Mouse (Mus musculus) midbrain, embryonic 11.5 days (tissue): Measurements from ENCODE around the gene Olfr1368. TPM values are rescaled to one million over a fixed set of nuclear protein-coding genes. Genes with fewer than 3 reads are reported as not detected.
"Not testable (repeated sequence)": the region's sequence is repeated elsewhere in the genome, so short reads cannot be mapped to it uniquely, and the experiment has no call there.

ENCODE experiments used
- ATAC-seq: fragments of 200-750 bp; cut with Nextera tagmentation; 2 replicates; pipeline ENCODE4 v1.8.0; 2017; ENCODE audit warnings: moderate TSS enrichment, moderate library complexity; ENCODE audit not compliant: low FRiP score
- DNase-seq: peaks from one replicate; pipeline ENCODE4 v3.0.0; 2015; ENCODE audit warnings: low spot score; ENCODE audit errors: missing footprints
- H3K27ac ChIP-seq: fragments of 300-500 bp; sonication (generic); 2 replicates; pipeline ENCODE4 v1.5.1; 2014; ENCODE audit warnings: low read depth, low read length
- H3K27me3 ChIP-seq: fragments of 300-500 bp; sonication (generic); 2 replicates; pipeline ENCODE4 v1.6.1; 2014; ENCODE audit warnings: mild to moderate bottlenecking, low read length, moderate library complexity, mixed read lengths; ENCODE audit not compliant: control insufficient read depth, insufficient read depth
- H3K36me3 ChIP-seq: fragments of 300-500 bp; sonication (generic); 2 replicates; pipeline ENCODE4 v1.6.1; 2014; ENCODE audit warnings: mild to moderate bottlenecking, low read length, moderate library complexity, mixed read lengths; ENCODE audit not compliant: control insufficient read depth, insufficient read depth
- H3K4me1 ChIP-seq: fragments of 300-500 bp; sonication (generic); 2 replicates; pipeline ENCODE4 v1.6.1; 2014; ENCODE audit warnings: low read length; ENCODE audit not compliant: control insufficient read depth, insufficient read depth
- H3K4me2 ChIP-seq: fragments of 300-500 bp; sonication (generic); 2 replicates; pipeline ENCODE4 v1.6.1; 2014; ENCODE audit warnings: mild to moderate bottlenecking, moderate library complexity
- H3K4me3 ChIP-seq: fragments of 300-500 bp; sonication (generic); 2 replicates; pipeline ENCODE4 v1.5.1; 2014; ENCODE audit warnings: low read depth, low read length
- H3K9ac ChIP-seq: fragments of 300-500 bp; sonication (generic); 2 replicates; pipeline ENCODE4 v1.6.1; 2014; ENCODE audit warnings: low read length
- H3K9me3 ChIP-seq: fragments of 300-500 bp; sonication (generic); 2 replicates; pipeline ENCODE4 v1.6.1; 2016; ENCODE audit warnings: low read length; ENCODE audit not compliant: control insufficient read depth
- WGBS: fragments of 180-500 bp; shearing (Covaris S2); extraction: QIAGEN DNeasy Blood & Tissue Kit; methylation state at CpG from one replicate; pipeline ENCODE4 v1.1.7; 2014; 5-methylcytosine and 5-hydroxymethylcytosine counted together
- polyA plus RNA-seq: library from polyadenylated mRNA; unstranded; fragments of >200 nt; fragmentation: Nextera tagmentation; extraction: Ambion mirVana; gene quantifications from 2 replicates; pipeline ENCODE4 v1.2.1, GENCODE M21; 2014

Gene Olfr1368
- polyA plus RNA-seq, 1 experiment from 2014 or later, result not detected

GRCm38 (mm10) chr13:21111183-21111582 lies 34.5 kb downstream of the Olfr1368 start, which contains the start of gene Olfr1369-ps1:
Gene Olfr1369-ps1 (plus strand): TSS chr13:21111483.
- WGBS, result 79% methylated on average over 3 of the region's 3 CpGs
- H3K9me3 ChIP-seq, DNase-seq: not testable (repeated sequence)

GRCm38 (mm10) chr13:21110441-21110840 lies 35.2 kb downstream of the Olfr1368 start:
- H3K27me3 ChIP-seq, result no peaks in the 10 kb centered on the region
- H3K36me3 ChIP-seq, result no peaks in the 10 kb centered on the region
- H3K9ac ChIP-seq, result no peak overlapping the region
- H3K4me3 ChIP-seq, result no peak overlapping the region
- H3K27ac ChIP-seq, result no peak overlapping the region
- 89% methylated on average over 6 of the region's 6 CpGs for WGBS
- H3K9me3 ChIP-seq, result no peaks in the 10 kb centered on the region
- no peak overlapping the region for H3K4me2 ChIP-seq
- no peak for DNase-seq
- no peak for ATAC-seq
- H3K4me1 ChIP-seq, result no peaks in the 10 kb centered on the region

More at GRCm38 (mm10) chr13:21111183-21111582, 34.5 kb downstream of the Olfr1368 start, which contains the start of gene Olfr1369-ps1:
- H3K27me3 ChIP-seq, H3K9ac ChIP-seq, ATAC-seq, H3K27ac ChIP-seq, H3K4me1 ChIP-seq, H3K4me3 ChIP-seq, H3K36me3 ChIP-seq, H3K4me2 ChIP-seq: not testable (repeated sequence)

GRCm38 (mm10) chr13:21109759-21110158 lies 35.9 kb downstream of the Olfr1368 start:
- H3K4me1 ChIP-seq, result no peaks in the 10 kb centered on the region
- H3K27me3 ChIP-seq, result no peaks in the 10 kb centered on the region
- H3K27ac ChIP-seq, result no peak overlapping the region
- DNase-seq, result no peak
- 88% methylated on average over 3 of the region's 3 CpGs for WGBS
- H3K9ac ChIP-seq, result no peak overlapping the region
- no peak for ATAC-seq
- no peak overlapping the region for H3K4me2 ChIP-seq
- H3K4me3 ChIP-seq, result no peak overlapping the region
- no peaks in the 10 kb centered on the region for H3K36me3 ChIP-seq
- H3K9me3 ChIP-seq, result no peaks in the 10 kb centered on the region

Other genes starting within 250 kb of the Olfr1368 start
- not detected in 2 replicates for gene Olfr1370, start 70.9 kb downstream of the Olfr1368 start, polyA plus RNA-seq
- gene Olfr1369-ps1, start 34.4 kb downstream of the Olfr1368 start, polyA plus RNA-seq, result 0.04 TPM in 1 of 2 replicates, not detected in the other
- gene Olfr263, start 16.2 kb downstream of the Olfr1368 start, polyA plus RNA-seq, result not detected in 2 replicates
- 136 and 138 TPM in 2 replicates for gene Trim27, start 33.6 kb upstream of the Olfr1368 start, polyA plus RNA-seq
- not detected in 2 replicates for gene Gpx5, start 146.9 kb upstream of the Olfr1368 start, polyA plus RNA-seq
- gene Gpx6, start 166.3 kb upstream of the Olfr1368 start, polyA plus RNA-seq, result not detected in 2 replicates
- not detected in 2 replicates for gene Olfr1367, start 201.0 kb upstream of the Olfr1368 start, polyA plus RNA-seq
- gene Zscan12, start 217.0 kb upstream of the Olfr1368 start, polyA plus RNA-seq, result 20.3 and 21.8 TPM in 2 replicates